In the genomic region with DNA sequence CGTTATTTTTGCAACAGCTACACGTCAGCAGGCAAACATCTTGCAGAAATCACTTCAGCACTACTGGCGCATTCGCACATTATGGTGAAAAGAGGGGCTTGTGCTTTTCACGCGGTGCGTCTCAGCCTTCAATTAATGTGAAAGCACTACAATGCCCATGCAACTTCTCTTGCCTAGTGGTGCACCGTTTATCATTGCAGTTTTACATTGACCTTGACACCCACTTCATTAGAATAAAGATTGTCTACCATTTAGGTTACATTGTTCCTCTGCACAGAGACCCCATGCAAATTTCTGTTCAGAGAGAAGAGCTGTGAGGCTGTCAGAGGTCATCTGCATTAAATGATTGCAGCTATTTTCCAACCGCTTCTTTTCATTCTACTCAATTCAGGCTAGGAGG, we compare ENCODE assay signal across 13 mouse cellular contexts.
A peak's percentile ranks its signal among the peaks of the same experiment; 100 is the strongest.
DNase-seq lines count a peak whose midpoint lies in the region; ATAC-seq lines count a peak whose summit lies in the region.
"Had no signal": no experiment of that assay in that cellular context is flagged by ENCODE, and none has a peak within 500 bp of the region (broad histone marks: within the 10 kb centered on the region; RNA-seq: fewer than 3 reads in every experiment).

No protein-coding gene starts in this region.

- H3K9me3 ChIP-seq in hindbrain, embryonic 13.5 days: no peaks in the 10 kb centered on the region
- no peaks in the 10 kb centered on the region for H3K9me3 ChIP-seq in midbrain, embryonic 16.5 days (replicated peaks; ENCODE audit: control insufficient read depth, low read length, poor library complexity, severe bottlenecking)
- H3K9me3 ChIP-seq: heart, embryonic 12.5 days; megakaryocyte, embryonic 14.5 days had no signal

- H3K36me3 ChIP-seq in hindbrain, embryonic 13.5 days: no peaks in the 10 kb centered on the region
- H3K36me3 ChIP-seq in midbrain, embryonic 16.5 days (ENCODE audit: control insufficient read depth, insufficient read depth, low read length): no peaks in the 10 kb centered on the region
- H3K36me3 ChIP-seq: heart, embryonic 12.5 days had no signal

- no peak overlapping the region for H3K9ac ChIP-seq in hindbrain, embryonic 13.5 days
- 0 out of 2 replicates have a peak overlapping the region, but pooled peaks have one; percentile 25 for H3K9ac ChIP-seq in midbrain, embryonic 16.5 days (ENCODE audit: low read depth, low read length)
- H3K9ac ChIP-seq: heart, embryonic 12.5 days; lung, embryonic 14.5 days had no signal

- H3K4me3 ChIP-seq in hindbrain, embryonic 13.5 days: no peak overlapping the region
- no peak overlapping the region for H3K4me3 ChIP-seq in midbrain, embryonic 16.5 days (ENCODE audit: low read depth, low read length)
- H3K4me3 ChIP-seq: gastrocnemius, adult 2 months; heart, embryonic 12.5 days; megakaryocyte, embryonic 14.5 days had no signal

- WGBS in hindbrain, embryonic 13.5 days: 11% methylated on average over 9 of the region's 9 CpGs
- 10% methylated on average over 9 of the region's 9 CpGs for WGBS in midbrain, embryonic 16.5 days

- H3K27ac ChIP-seq in hindbrain, embryonic 13.5 days: peak overlapping the region; percentile 71
- peak overlapping the region; percentile 33; the same call in 1 of the 2 replicates for H3K27ac ChIP-seq in midbrain, embryonic 16.5 days (ENCODE audit: low read length)
- H3K27ac ChIP-seq: gastrocnemius, adult 2 months had no signal

- H3K4me2 ChIP-seq in hindbrain, embryonic 13.5 days: peak overlapping the region; percentile 13; the same call in 1 of the 2 replicates
- no peak overlapping the region for H3K4me2 ChIP-seq in midbrain, embryonic 16.5 days (ENCODE audit: low read length)
- H3K4me2 ChIP-seq: heart, embryonic 12.5 days; lung, embryonic 14.5 days had no signal

- DNase-seq in WW6 (ENCODE audit: low read depth, low spot score): peak; percentile 18
- peak; percentile 27 for DNase-seq in embryo, embryonic 9.5 days (ENCODE audit: extremely low spot score)
- no peak for DNase-seq in adrenal gland, adult (ENCODE audit: inconsistent age in 2 of 2, low spot score in 1 of 2)
- no peak for DNase-seq in spleen, postnatal 36 days (ENCODE audit: low spot score in 2 of 2)
- DNase-seq in layer of hippocampus, adult 11-12 months (ENCODE audit: low spot score): no peak
- DNase-seq: cerebellum, adult 9-10 months; gastrocnemius, adult 2 months; kidney, postnatal 25 days; lung, embryonic 14.5 days had no signal

- H3K4me1 ChIP-seq in hindbrain, embryonic 13.5 days (replicated peaks): peaks cover 57% of the 10 kb centered on the region
- peaks cover 35% of the 10 kb centered on the region for H3K4me1 ChIP-seq in midbrain, embryonic 16.5 days (ENCODE audit: control insufficient read depth, insufficient read depth, low read length)
- H3K4me1 ChIP-seq: megakaryocyte, embryonic 14.5 days had no signal

- H3K27me3 ChIP-seq in hindbrain, embryonic 13.5 days: no peaks in the 10 kb centered on the region
- no peaks in the 10 kb centered on the region for H3K27me3 ChIP-seq in midbrain, embryonic 16.5 days (ENCODE audit: control insufficient read depth, insufficient read depth, low read depth, low read length)
- H3K27me3 ChIP-seq: heart, embryonic 12.5 days; megakaryocyte, embryonic 14.5 days had no signal

- no peak for ATAC-seq in hindbrain, embryonic 13.5 days (ENCODE audit: low FRiP score)
- no peak for ATAC-seq in midbrain, embryonic 16.5 days

Comparison
In these comparisons a context has a peak if more than half of its experiments do, and no peak if none do; other contexts are left out.
1. DNase-seq: peak in WW6 (single experiment) and embryo, embryonic 9.5 days (single experiment); none in adrenal gland, adult (0 of 2), spleen, postnatal 36 days (0 of 2) and layer of hippocampus, adult 11-12 months (single experiment).